Comparison of ENCODE assay signal across 9 mouse cellular contexts in the genomic region with DNA sequence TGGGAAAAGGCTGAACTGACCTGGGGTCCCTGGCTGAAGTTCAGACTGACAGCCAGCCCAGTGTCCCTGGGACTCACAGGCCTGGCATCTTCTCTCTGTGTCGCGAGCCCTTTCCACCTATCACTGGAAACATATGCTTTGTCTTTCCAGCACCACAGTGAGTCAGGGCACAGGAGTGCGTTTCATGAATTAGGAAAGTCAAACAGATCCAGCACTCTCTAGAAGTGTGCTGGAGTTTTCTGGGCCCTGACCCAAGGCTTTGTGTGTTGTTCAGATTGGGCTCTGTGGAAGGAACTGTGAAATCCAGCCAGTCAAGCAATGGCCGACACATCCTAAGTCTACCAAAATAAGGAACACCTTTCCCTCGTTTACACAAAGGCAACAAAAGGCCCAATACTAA. TPM values are rescaled to one million over a fixed set of nuclear protein-coding genes. Genes with fewer than 3 reads are reported as not detected.
DNase-seq lines count a peak whose midpoint lies in the region; ATAC-seq and TF ChIP-seq lines count a peak whose summit lies in the region.
"Had no signal": no experiment of that assay in that cellular context is flagged by ENCODE, and none has a peak within 500 bp of the region (broad histone marks: within the 10 kb centered on the region; RNA-seq: fewer than 3 reads in every experiment).

No protein-coding gene starts in this region.

- peak overlapping the region; percentile 51 for H3K4me2 ChIP-seq in hindbrain, postnatal 0 days (ENCODE audit: low read depth, low read length)
- H3K4me2 ChIP-seq in neural tube, embryonic 15.5 days, result peak overlapping the region; percentile 47

- 40% methylated on average over 5 of the region's 5 CpGs for WGBS in hindbrain, postnatal 0 days
- 66% methylated on average over 5 of the region's 5 CpGs for WGBS in neural tube, embryonic 15.5 days

- ATAC-seq in hindbrain, postnatal 0 days, result no peak
- ATAC-seq in neural tube, embryonic 15.5 days (ENCODE audit: low FRiP score), result no peak

- no peaks in the 10 kb centered on the region for H3K27me3 ChIP-seq in hindbrain, postnatal 0 days (ENCODE audit: insufficient read depth, low read length)
- H3K27me3 ChIP-seq in neural tube, embryonic 15.5 days (replicated peaks), result no peaks in the 10 kb centered on the region

- H3K4me3 ChIP-seq in hindbrain, postnatal 0 days (ENCODE audit: low read length), result no peak overlapping the region
- no peak overlapping the region for H3K4me3 ChIP-seq in neural tube, embryonic 15.5 days (replicated peaks)

- peaks cover 37% of the 10 kb centered on the region for H3K4me1 ChIP-seq in hindbrain, postnatal 0 days (ENCODE audit: insufficient read depth, low read length)
- peaks cover 79% of the 10 kb centered on the region for H3K4me1 ChIP-seq in neural tube, embryonic 15.5 days

- H3K9me3 ChIP-seq in hindbrain, postnatal 0 days (ENCODE audit: low read length), result no peaks in the 10 kb centered on the region
- no peaks in the 10 kb centered on the region for H3K9me3 ChIP-seq in neural tube, embryonic 15.5 days (replicated peaks)

- H3K36me3 ChIP-seq in hindbrain, postnatal 0 days (ENCODE audit: insufficient read depth, low read length), result 0 out of 2 replicates have a peak, but pooled peaks cover 4% of the 10 kb centered on the region
- H3K36me3 ChIP-seq in neural tube, embryonic 15.5 days, result peaks cover 7% of the 10 kb centered on the region; the same call in 1 of the 2 replicates

- DNase-seq in adrenal gland, adult 2 months, result peak; percentile 50
- no peak for DNase-seq in adrenal gland, adult (ENCODE audit: inconsistent age in 2 of 2, low spot score in 1 of 2)
- peak; percentile 68 to 77 for DNase-seq in lung, adult 18-20 months
- DNase-seq in lung, postnatal 14 days, result no peak
- DNase-seq in hindbrain, postnatal 0 days (ENCODE audit: low spot score), result no peak
- no peak for DNase-seq in right cerebral cortex, adult 2 months (ENCODE audit: low spot score in 2 of 2)
- no peak for DNase-seq in thymus, postnatal 4 days
- DNase-seq: cerebellum, postnatal 36 days had no signal

- no peak for TF ChIP-seq CTCF in hindbrain, postnatal 0 days (IDR thresholded peaks at IDR 0.05; ENCODE audit: low read depth)

- no peak overlapping the region for H3K27ac ChIP-seq in hindbrain, postnatal 0 days
- H3K27ac ChIP-seq in neural tube, embryonic 15.5 days (replicated peaks), result no peak overlapping the region

- 0 out of 2 replicates have a peak overlapping the region, but pooled peaks have one; percentile 24 for H3K9ac ChIP-seq in hindbrain, postnatal 0 days (replicated peaks; ENCODE audit: low read length)
- 0 out of 2 replicates have a peak overlapping the region, but pooled peaks have one; percentile 23 for H3K9ac ChIP-seq in neural tube, embryonic 15.5 days (replicated peaks)

RNA-seq across cellular contexts. Expression of a gene that starts 4.7 kb away (rescaled TPM):
- total RNA-seq in adrenal gland, adult 2 months (2021), result 100 to 1,000 TPM in 1 of 2 experiments, 10 to 100 TPM in 1; 67.8 to 127 TPM
- 99.3 and 131 TPM in 2 replicates for polyA plus RNA-seq in adrenal gland, adult 2 months (2012; rRNA removed)
- 212 and 350 TPM in 2 replicates for total RNA-seq in hindbrain, postnatal 0 days (2014; rRNA removed)
- polyA plus RNA-seq in hindbrain, postnatal 0 days (2015; fragmentation: Nextera tagmentation; extraction: Ambion mirVana), result 61.2 and 61.9 TPM in 2 replicates
- polyA plus RNA-seq in neural tube, embryonic 15.5 days (2015; fragmentation: Nextera tagmentation; extraction: Ambion mirVana), result 74.0 and 77.4 TPM in 2 replicates

RNA-seq across cellular contexts. Expression of a gene that starts 23.5 kb away (rescaled TPM):
- total RNA-seq in adrenal gland, adult 2 months (2021), result under 1 TPM; 0.35 to 0.93 TPM
- polyA plus RNA-seq in adrenal gland, adult 2 months (2012; rRNA removed), result 1.2 and 1.6 TPM in 2 replicates
- 2.3 and 2.4 TPM in 2 replicates for total RNA-seq in hindbrain, postnatal 0 days (2014; rRNA removed)
- 2.1 and 2.3 TPM in 2 replicates for polyA plus RNA-seq in hindbrain, postnatal 0 days (2015; fragmentation: Nextera tagmentation; extraction: Ambion mirVana)
- polyA plus RNA-seq in neural tube, embryonic 15.5 days (2015; fragmentation: Nextera tagmentation; extraction: Ambion mirVana), result 2.2 and 5.1 TPM in 2 replicates

RNA-seq across cellular contexts. Expression of a gene that starts 35.8 kb away (rescaled TPM):
- 100 to 1,000 TPM; 140 to 149 TPM for total RNA-seq in adrenal gland, adult 2 months (2021)
- 254 and 297 TPM in 2 replicates for polyA plus RNA-seq in adrenal gland, adult 2 months (2012; rRNA removed)
- total RNA-seq in hindbrain, postnatal 0 days (2014; rRNA removed), result 67.5 and 70.1 TPM in 2 replicates
- 43.8 and 46.2 TPM in 2 replicates for polyA plus RNA-seq in hindbrain, postnatal 0 days (2015; fragmentation: Nextera tagmentation; extraction: Ambion mirVana)
- 40.4 and 42.0 TPM in 2 replicates for polyA plus RNA-seq in neural tube, embryonic 15.5 days (2015; fragmentation: Nextera tagmentation; extraction: Ambion mirVana)

RNA-seq across cellular contexts. Expression of a gene that starts 40.1 kb away (rescaled TPM):
- 100 to 1,000 TPM in 1 of 2 experiments, 10 to 100 TPM in 1; 82.6 to 108 TPM for total RNA-seq in adrenal gland, adult 2 months (2021)
- 35.8 and 40.1 TPM in 2 replicates for polyA plus RNA-seq in adrenal gland, adult 2 months (2012; rRNA removed)
- total RNA-seq in hindbrain, postnatal 0 days (2014; rRNA removed), result 65.7 and 167 TPM in 2 replicates
- polyA plus RNA-seq in hindbrain, postnatal 0 days (2015; fragmentation: Nextera tagmentation; extraction: Ambion mirVana), result 147 and 153 TPM in 2 replicates
- 111 and 121 TPM in 2 replicates for polyA plus RNA-seq in neural tube, embryonic 15.5 days (2015; fragmentation: Nextera tagmentation; extraction: Ambion mirVana)

RNA-seq across cellular contexts. Expression of a gene that starts 43.3 kb away (rescaled TPM):
- under 1 TPM; 0.12 to 0.45 TPM for total RNA-seq in adrenal gland, adult 2 months (2021)
- 0.75 and 0.95 TPM in 2 replicates for polyA plus RNA-seq in adrenal gland, adult 2 months (2012; rRNA removed)
- total RNA-seq in hindbrain, postnatal 0 days (2014; rRNA removed), result 2.2 and 2.6 TPM in 2 replicates
- polyA plus RNA-seq in hindbrain, postnatal 0 days (2015; fragmentation: Nextera tagmentation; extraction: Ambion mirVana), result 0.29 and 0.41 TPM in 2 replicates
- 0.10 and 0.12 TPM in 2 replicates for polyA plus RNA-seq in neural tube, embryonic 15.5 days (2015; fragmentation: Nextera tagmentation; extraction: Ambion mirVana)

Comparison
In these comparisons a context has a peak if more than half of its experiments do, and no peak if none do; other contexts are left out.
1. DNase-seq: peak in adrenal gland, adult 2 months (single experiment) and lung, adult 18-20 months (2 of 2); none in adrenal gland, adult (0 of 2), lung, postnatal 14 days (single experiment), hindbrain, postnatal 0 days (single experiment), right cerebral cortex, adult 2 months (0 of 2) and thymus, postnatal 4 days (single experiment).